Mouse (Mus musculus): Measurements from ENCODE around the gene Themis2. TPM values are rescaled to one million over a fixed set of nuclear protein-coding genes. Genes with fewer than 3 reads are reported as not detected.

Themis2 gene
- polyA plus RNA-seq, 1 experiment = 3.6 TPM

DNA sequence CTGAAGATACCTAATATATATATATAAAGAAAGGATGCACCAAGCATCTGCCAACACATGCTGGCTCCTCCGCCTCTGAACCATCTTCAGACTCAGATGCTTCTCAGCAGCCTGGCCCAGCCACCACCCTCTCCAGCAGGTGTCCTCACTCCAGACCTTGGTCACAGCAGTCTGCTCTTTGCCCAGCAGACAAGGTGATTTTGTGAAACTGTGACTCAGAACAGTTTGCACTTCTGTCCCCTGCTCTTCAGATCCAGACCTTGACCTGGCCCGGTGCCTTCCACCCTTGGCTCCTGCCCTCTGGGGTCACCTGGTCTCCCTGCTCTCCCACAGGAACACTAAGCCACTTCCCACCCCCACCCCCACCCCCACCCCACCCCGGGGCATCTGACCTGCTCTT, 60.3 kb downstream of the Themis2 start:
- Histone ChIP-seq H3K27me3 (replicated peaks; ENCODE audit: control insufficient read depth, insufficient read depth, low read length) (no peaks in the 10 kb centered on the region), H3K4me3 (ENCODE audit: insufficient read depth, low read depth, low read length) (no peak overlapping the region), H3K36me3 (ENCODE audit: control insufficient read depth, insufficient read depth, low read length) (no peaks in the 10 kb centered on the region), H3K27ac (ENCODE audit: insufficient read depth, low read depth, low read length) (no peak overlapping the region), H3K4me1 (ENCODE audit: control insufficient read depth, insufficient read depth, low read length) (no peaks in the 10 kb centered on the region)
- TF ChIP-seq POLR2A (IDR thresholded peaks at IDR 0.05; ENCODE audit: low read depth, low read length) (no peak), CTCF (conservative IDR thresholded peaks at IDR 0.05; ENCODE audit: insufficient read depth, insufficient read length, low read depth, low read length) (peak; percentile 44)
- DNase-seq = peak; percentile 62
- WGBS = 55% methylated on average over 3 of the region's 3 CpGs

DNA sequence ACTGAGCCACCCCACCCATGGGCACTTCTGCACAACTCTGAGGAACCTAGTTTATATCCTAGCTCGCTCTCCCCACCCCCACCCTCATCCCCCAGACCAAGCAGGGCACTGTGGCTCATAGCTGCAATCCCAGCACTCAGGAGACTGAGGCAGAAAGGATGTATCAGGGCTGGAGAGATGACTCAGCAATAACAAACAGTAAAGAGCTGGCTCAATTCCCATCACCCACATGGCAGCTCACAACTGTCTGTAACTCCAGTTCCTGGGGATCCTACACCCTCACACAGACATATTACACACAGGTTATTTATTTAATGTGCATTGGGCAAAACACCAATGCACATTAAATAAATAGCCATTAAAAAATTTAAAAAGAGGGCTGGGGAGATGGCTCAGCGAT, 60.8 kb downstream of the Themis2 start:
- H3K27me3 ChIP-seq (replicated peaks; ENCODE audit: control insufficient read depth, insufficient read depth, low read length) = no peaks in the 10 kb centered on the region
- no peak overlapping the region for H3K27ac ChIP-seq (ENCODE audit: insufficient read depth, low read depth, low read length)
- no peak for DNase-seq
- H3K36me3 ChIP-seq (ENCODE audit: control insufficient read depth, insufficient read depth, low read length) = no peaks in the 10 kb centered on the region
- WGBS = 82% methylated on average over 2 of the region's 2 CpGs
- no peaks in the 10 kb centered on the region for H3K4me1 ChIP-seq (ENCODE audit: control insufficient read depth, insufficient read depth, low read length)
- TF ChIP-seq CTCF (conservative IDR thresholded peaks at IDR 0.05; ENCODE audit: insufficient read depth, insufficient read length, low read depth, low read length) (no peak), POLR2A (IDR thresholded peaks at IDR 0.05; ENCODE audit: low read depth, low read length) (no peak)
- no peak overlapping the region for H3K4me3 ChIP-seq (ENCODE audit: insufficient read depth, low read depth, low read length)

- no peak for DNase-seq
- WGBS = 95% methylated on average over 2 of the region's 2 CpGs
- Histone ChIP-seq H3K4me3 (ENCODE audit: insufficient read depth, low read depth, low read length) (no peak overlapping the region), H3K27me3 (replicated peaks; ENCODE audit: control insufficient read depth, insufficient read depth, low read length) (no peaks in the 10 kb centered on the region), H3K36me3 (ENCODE audit: control insufficient read depth, insufficient read depth, low read length) (no peaks in the 10 kb centered on the region), H3K27ac (ENCODE audit: insufficient read depth, low read depth, low read length) (no peak overlapping the region), H3K4me1 (ENCODE audit: control insufficient read depth, insufficient read depth, low read length) (no peaks in the 10 kb centered on the region)
- TF ChIP-seq CTCF (conservative IDR thresholded peaks at IDR 0.05; ENCODE audit: insufficient read depth, insufficient read length, low read depth, low read length) (no peak), POLR2A (IDR thresholded peaks at IDR 0.05; ENCODE audit: low read depth, low read length) (no peak)
These were observed 61.4 kb downstream of the Themis2 start for GRCm38 (mm10) chr4:132734766-132735165.

- Histone ChIP-seq H3K4me1 (ENCODE audit: control insufficient read depth, insufficient read depth, low read length) (no peaks in the 10 kb centered on the region), H3K4me3 (ENCODE audit: insufficient read depth, low read depth, low read length) (no peak overlapping the region), H3K27ac (ENCODE audit: insufficient read depth, low read depth, low read length) (no peak overlapping the region), H3K27me3 (replicated peaks; ENCODE audit: control insufficient read depth, insufficient read depth, low read length) (no peaks in the 10 kb centered on the region), H3K36me3 (ENCODE audit: control insufficient read depth, insufficient read depth, low read length) (no peaks in the 10 kb centered on the region)
- 95% methylated on average over 25 of the region's 25 CpGs for WGBS
- TF ChIP-seq POLR2A (IDR thresholded peaks at IDR 0.05; ENCODE audit: low read depth, low read length) (no peak), CTCF (conservative IDR thresholded peaks at IDR 0.05; ENCODE audit: insufficient read depth, insufficient read length, low read depth, low read length) (no peak)
- DNase-seq = no peak
These were observed 63.0 kb downstream of the Themis2 start for GRCm38 (mm10) chr4:132733071-132733770.

GRCm38 (mm10) chr4:132732148-132732684, 64.0 kb downstream of the Themis2 start, which contains the start of gene Xkr8:
Gene Xkr8 (minus strand): TSS chr4:132732546.
- no peaks in the 10 kb centered on the region for H3K27me3 ChIP-seq (replicated peaks; ENCODE audit: control insufficient read depth, insufficient read depth, low read length)
- WGBS = 1% methylated on average over 34 of the region's 34 CpGs
- H3K36me3 ChIP-seq (ENCODE audit: control insufficient read depth, insufficient read depth, low read length) = no peaks in the 10 kb centered on the region
- no peak within 1 kb of the TSS for H3K27ac ChIP-seq (ENCODE audit: insufficient read depth, low read depth, low read length)
- peak within 1 kb of the TSS; percentile 55 for H3K4me3 ChIP-seq (ENCODE audit: insufficient read depth, low read depth, low read length)
- DNase-seq = peak; percentile 95
- peak; percentile 43 for TF ChIP-seq CTCF (conservative IDR thresholded peaks at IDR 0.05; ENCODE audit: insufficient read depth, insufficient read length, low read depth, low read length)
- TF ChIP-seq POLR2A (IDR thresholded peaks at IDR 0.05; ENCODE audit: low read depth, low read length) = no peak
- no peaks in the 10 kb centered on the region for H3K4me1 ChIP-seq (ENCODE audit: control insufficient read depth, insufficient read depth, low read length)

Other genes with a start within 250 kb of the Themis2 start
- gene Ptafr, start 232.3 kb downstream of the Themis2 start, polyA plus RNA-seq (2012; rRNA removed) = 1.4 and 2.2 TPM in 2 replicates
- gene Eya3, start 157.4 kb downstream of the Themis2 start, polyA plus RNA-seq (2012; rRNA removed) = 19.0 and 21.6 TPM in 2 replicates
- gene Xkr8, start 63.8 kb downstream of the Themis2 start, polyA plus RNA-seq (2012; rRNA removed) = 4.4 and 6.2 TPM in 2 replicates
- 2.0 and 2.2 TPM in 2 replicates for gene Smpdl3b, start 39.1 kb downstream of the Themis2 start, polyA plus RNA-seq (2012; rRNA removed)
- gene Rpa2, start 28.1 kb downstream of the Themis2 start, polyA plus RNA-seq (2012; rRNA removed) = 10.7 and 11.9 TPM in 2 replicates
- gene Ppp1r8, start 46.8 kb upstream of the Themis2 start, polyA plus RNA-seq (2012; rRNA removed) = 25.2 TPM in 2 replicates
- gene Stx12, start 88.1 kb upstream of the Themis2 start, polyA plus RNA-seq (2012; rRNA removed) = 15.2 and 21.0 TPM in 2 replicates
- 15.9 and 16.6 TPM in 2 replicates for gene Fam76a, start 126.2 kb upstream of the Themis2 start, polyA plus RNA-seq (2012; rRNA removed)
- 1.8 and 2.5 TPM in 2 replicates for gene Fgr, start 177.7 kb upstream of the Themis2 start, polyA plus RNA-seq (2012; rRNA removed)
- gene Ahdc1, start 214.9 kb upstream of the Themis2 start, polyA plus RNA-seq (2012; rRNA removed) = 22.2 and 23.3 TPM in 2 replicates

All from kidney, adult 2 months (tissue).